20 mouse cellular contexts compared by ENCODE assay signal in the genomic region with DNA sequence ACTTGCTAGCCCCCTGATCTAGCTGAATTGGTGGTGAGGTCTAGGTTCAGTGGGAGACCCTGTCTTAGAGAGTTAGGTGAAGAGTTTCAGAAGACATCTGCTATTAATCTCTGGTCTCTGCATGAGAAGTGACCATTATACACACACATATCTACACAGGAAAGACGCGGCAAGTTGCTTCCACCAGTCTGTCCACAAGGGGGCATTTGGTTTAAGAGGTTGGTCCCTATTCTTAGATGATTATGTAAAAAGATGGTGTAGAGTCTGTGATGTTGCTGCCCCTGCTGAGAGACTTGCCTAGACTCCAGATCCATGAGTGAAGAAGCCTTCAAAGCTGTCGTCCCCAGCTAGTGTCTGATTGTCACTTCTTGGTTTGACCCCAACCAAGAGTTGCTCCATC.
DNase-seq lines count a peak whose midpoint lies in the region; ATAC-seq and TF ChIP-seq lines count a peak whose summit lies in the region.
"Had no signal": no experiment of that assay in that cellular context is flagged by ENCODE, and none has a peak within 500 bp of the region (broad histone marks: within the 10 kb centered on the region; RNA-seq: fewer than 3 reads in every experiment).

No protein-coding gene starts in this region.

- TF ChIP-seq EP300 in liver, postnatal 0 days (IDR thresholded peaks at IDR 0.05; ENCODE audit: low read depth): no peak

- peak; percentile 18 for DNase-seq in embryo, embryonic 11 days
- no peak for DNase-seq in embryo, embryonic 9.5 days (ENCODE audit: extremely low spot score)
- DNase-seq in liver, postnatal 0 days: no peak
- no peak for DNase-seq in liver
- peak; percentile 42 for DNase-seq in thymus, postnatal 4 days
- no peak for DNase-seq in thymus, postnatal 25 days
- no peak for DNase-seq in limb, embryonic 10.5 days (ENCODE audit: low spot score)
- no peak for DNase-seq in layer of hippocampus, postnatal 36 days
- DNase-seq: adrenal gland, postnatal 10 days; B cell, adult 2 months; cerebellum, postnatal 36 days; gastrocnemius, postnatal 10 days; kidney, adult 2 months; spleen, adult 18-20 months had no signal

- no peak overlapping the region for H3K4me2 ChIP-seq in liver, postnatal 0 days (ENCODE audit: low read depth, low read length)
- H3K4me2 ChIP-seq: embryonic facial prominence, embryonic 15.5 days; forebrain, embryonic 13.5 days; heart, embryonic 12.5 days; limb, embryonic 13.5 days had no signal

- WGBS in liver, postnatal 0 days (ENCODE audit: insufficient replicate concordance): 76% methylated on average over 3 of the region's 3 CpGs
- 92% methylated on average over 3 of the region's 3 CpGs for WGBS in limb, embryonic 10.5 days

- H3K4me3 ChIP-seq in liver, postnatal 0 days (ENCODE audit: low read depth, low read length): no peak overlapping the region
- H3K4me3 ChIP-seq in limb, embryonic 10.5 days: no peak overlapping the region
- H3K4me3 ChIP-seq: embryonic facial prominence, embryonic 15.5 days; forebrain, embryonic 13.5 days; heart, embryonic 12.5 days; limb, embryonic 13.5 days; myocyte had no signal

- H3K9me3 ChIP-seq in liver, postnatal 0 days (ENCODE audit: low read length): no peaks in the 10 kb centered on the region
- no peaks in the 10 kb centered on the region for H3K9me3 ChIP-seq in limb, embryonic 10.5 days (replicated peaks)
- H3K9me3 ChIP-seq: embryonic facial prominence, embryonic 15.5 days; forebrain, embryonic 13.5 days; heart, embryonic 12.5 days; limb, embryonic 13.5 days had no signal

- H3K27me3 ChIP-seq in liver, postnatal 0 days (ENCODE audit: insufficient read depth, low read length): no peaks in the 10 kb centered on the region
- no peaks in the 10 kb centered on the region for H3K27me3 ChIP-seq in limb, embryonic 10.5 days (ENCODE audit: low read depth, poor library complexity, severe bottlenecking)
- H3K27me3 ChIP-seq: embryonic facial prominence, embryonic 15.5 days; forebrain, embryonic 13.5 days; heart, embryonic 12.5 days had no signal

- peak; percentile 35 for TF ChIP-seq CTCF in liver, postnatal 0 days (IDR thresholded peaks at IDR 0.05; ENCODE audit: low read depth)

- ATAC-seq in liver, postnatal 0 days: no peak
- ATAC-seq: forebrain, embryonic 13.5 days had no signal

- no peak overlapping the region for H3K27ac ChIP-seq in liver, postnatal 0 days (ENCODE audit: low read depth)
- no peak overlapping the region for H3K27ac ChIP-seq in limb, embryonic 10.5 days
- H3K27ac ChIP-seq: embryonic facial prominence, embryonic 15.5 days; forebrain, embryonic 13.5 days; limb, embryonic 13.5 days; macrophage had no signal

- no peaks in the 10 kb centered on the region for H3K36me3 ChIP-seq in liver, postnatal 0 days (replicated peaks; ENCODE audit: insufficient read depth, low read length)
- H3K36me3 ChIP-seq in limb, embryonic 10.5 days: no peaks in the 10 kb centered on the region
- H3K36me3 ChIP-seq: embryonic facial prominence, embryonic 15.5 days; heart, embryonic 12.5 days; limb, embryonic 13.5 days had no signal

- H3K9ac ChIP-seq in liver, postnatal 0 days (replicated peaks): no peak overlapping the region
- H3K9ac ChIP-seq: embryonic facial prominence, embryonic 15.5 days; forebrain, embryonic 13.5 days; heart, embryonic 12.5 days; limb, embryonic 13.5 days had no signal

- no peaks in the 10 kb centered on the region for H3K4me1 ChIP-seq in liver, postnatal 0 days (ENCODE audit: insufficient read depth)
- H3K4me1 ChIP-seq in limb, embryonic 10.5 days: no peaks in the 10 kb centered on the region
- H3K4me1 ChIP-seq: embryonic facial prominence, embryonic 15.5 days; heart, embryonic 12.5 days had no signal

Comparison
In these comparisons a context has a peak if more than half of its experiments do, and no peak if none do; other contexts are left out.
1. DNase-seq: peak in embryo, embryonic 11 days (single experiment) and thymus, postnatal 4 days (single experiment); none in embryo, embryonic 9.5 days (single experiment), liver, postnatal 0 days (single experiment), liver (single experiment), thymus, postnatal 25 days (single experiment), limb, embryonic 10.5 days (single experiment) and layer of hippocampus, postnatal 36 days (0 of 2).